Mouse (Mus musculus): ENCODE measurements at regions not wholly inside any gene's neighbourhood (a gene's known extent, or its start where the extent isn't known, plus 50 kb on each side); places are given as distances from the start of the nearest gene placed in this dataset.

GRCm38 (mm10) chr5:55792717-55793116, 1794.4 kb downstream of the Stim2 start:
- 37% methylated on average over 1 of the region's 1 CpGs for WGBS
- Histone ChIP-seq H3K9me3 (ENCODE audit: low read length) (no peaks in the 10 kb centered on the region), H3K27me3 (ENCODE audit: insufficient read depth, low read length) (no peaks in the 10 kb centered on the region), H3K27ac (ENCODE audit: low read depth, low read length) (no peak overlapping the region), H3K4me2 (ENCODE audit: low read depth) (no peak overlapping the region), H3K9ac (no peak overlapping the region), H3K4me1 (ENCODE audit: insufficient read depth) (no peaks in the 10 kb centered on the region), H3K36me3 (ENCODE audit: insufficient read depth) (no peaks in the 10 kb centered on the region), H3K4me3 (ENCODE audit: low read depth, low read length) (no peak overlapping the region)
- no peak for DNase-seq
- TF ChIP-seq CTCF (IDR thresholded peaks at IDR 0.05; ENCODE audit: low read depth), result no peak
- no peak for ATAC-seq

All from forebrain, postnatal 0 days (tissue).